Mouse (Mus musculus) embryonic facial prominence, embryonic 13.5 days (tissue): ENCODE measurements at regions not wholly inside any gene's neighbourhood (a gene's known extent, or its start where the extent isn't known, plus 50 kb on each side); places are given as distances from the start of the nearest gene placed in this dataset.

Experiments used
- ATAC-seq: fragments of 200-750 bp; cut with Nextera tagmentation; 2 replicates; pipeline ENCODE4 v1.8.0; 2017; ENCODE audit warnings: low read depth; ENCODE audit not compliant: insufficient number of reproducible peaks, insufficient read depth, low FRiP score, low TSS enrichment
- H3K27ac ChIP-seq: fragments of 300-500 bp; sonication (generic); 2 replicates; pipeline ENCODE4 v1.5.1; 2015; ENCODE audit warnings: moderate library complexity, mild to moderate bottlenecking, inconsistent platforms
- H3K27me3 ChIP-seq: fragments of 300-500 bp; sonication (generic); 2 replicates; pipeline ENCODE4 v1.6.1; 2015; ENCODE audit warnings: mild to moderate bottlenecking, inconsistent platforms
- H3K36me3 ChIP-seq: fragments of 300-500 bp; sonication (generic); 2 replicates; pipeline ENCODE4 v1.6.1; 2015; ENCODE audit warnings: mild to moderate bottlenecking, inconsistent platforms
- H3K4me1 ChIP-seq: fragments of 300-500 bp; sonication (generic); 2 replicates; pipeline ENCODE4 v1.6.1; 2015; ENCODE audit warnings: inconsistent platforms
- H3K4me2 ChIP-seq: fragments of 300-500 bp; sonication (generic); 2 replicates; pipeline ENCODE4 v1.6.1; 2015; ENCODE audit warnings: moderate library complexity, mild to moderate bottlenecking, inconsistent platforms
- H3K4me3 ChIP-seq: fragments of 300-500 bp; sonication (generic); 2 replicates; pipeline ENCODE4 v1.5.1; 2015; ENCODE audit warnings: mild to moderate bottlenecking, inconsistent platforms
- H3K9ac ChIP-seq: fragments of 300-500 bp; sonication (generic); 2 replicates; pipeline ENCODE4 v1.6.1; 2015; ENCODE audit warnings: mild to moderate bottlenecking, inconsistent platforms
- H3K9me3 ChIP-seq: fragments of 300-500 bp; sonication (generic); 2 replicates; pipeline ENCODE4 v1.6.1; 2016; ENCODE audit warnings: inconsistent platforms
- WGBS: fragments of 180-500 bp; shearing (Covaris S2); methylation state at CpG from one replicate; pipeline ENCODE4 v1.1.7; 2015; ENCODE audit warnings: mixed read lengths; 5-methylcytosine and 5-hydroxymethylcytosine counted together

- Histone ChIP-seq H3K36me3 (no peaks in the 10 kb centered on the region), H3K27ac (no peak overlapping the region), H3K9me3 (no peaks in the 10 kb centered on the region), H3K4me2 (no peak overlapping the region), H3K4me3 (no peak overlapping the region), H3K9ac (no peak overlapping the region), H3K4me1 (no peaks in the 10 kb centered on the region), H3K27me3 (no peaks in the 10 kb centered on the region)
- 52% methylated on average over 4 of the region's 4 CpGs for WGBS
- no peak for ATAC-seq
Measured at GRCm38 (mm10) chr5:85779205-85779604, 286.2 kb downstream of the Cenpc1 start.

GRCm38 (mm10) chr5:85772660-85773059 lies 292.7 kb downstream of the Cenpc1 start:
- Histone ChIP-seq H3K4me2 (no peak overlapping the region), H3K4me1 (no peaks in the 10 kb centered on the region), H3K9me3 (no peaks in the 10 kb centered on the region), H3K36me3 (no peaks in the 10 kb centered on the region), H3K27me3 (no peaks in the 10 kb centered on the region), H3K27ac (no peak overlapping the region), H3K9ac (no peak overlapping the region), H3K4me3 (no peak overlapping the region)
- WGBS = 86% methylated on average over 4 of the region's 4 CpGs
- ATAC-seq = no peak

GRCm38 (mm10) chr5:85772086-85772485 lies 293.3 kb downstream of the Cenpc1 start:
- no peak overlapping the region for H3K4me3 ChIP-seq
- H3K27me3 ChIP-seq = no peaks in the 10 kb centered on the region
- no peak overlapping the region for H3K27ac ChIP-seq
- no peak overlapping the region for H3K9ac ChIP-seq
- H3K4me1 ChIP-seq = no peaks in the 10 kb centered on the region
- no peak for ATAC-seq
- H3K9me3 ChIP-seq = no peaks in the 10 kb centered on the region
- no peak overlapping the region for H3K4me2 ChIP-seq
- WGBS = 70% methylated on average over 4 of the region's 4 CpGs
- H3K36me3 ChIP-seq = no peaks in the 10 kb centered on the region

GRCm38 (mm10) chr5:85767157-85767556 lies 298.2 kb downstream of the Cenpc1 start:
- H3K27ac ChIP-seq = no peak overlapping the region
- ATAC-seq = no peak
- no peaks in the 10 kb centered on the region for H3K27me3 ChIP-seq
- no peak overlapping the region for H3K4me2 ChIP-seq
- no peak overlapping the region for H3K4me3 ChIP-seq
- no peaks in the 10 kb centered on the region for H3K4me1 ChIP-seq
- H3K9ac ChIP-seq = no peak overlapping the region
- H3K9me3 ChIP-seq = no peaks in the 10 kb centered on the region
- no peaks in the 10 kb centered on the region for H3K36me3 ChIP-seq
- WGBS = 85% methylated on average over 3 of the region's 3 CpGs

- Histone ChIP-seq H3K9ac (no peak overlapping the region), H3K27ac (no peak overlapping the region), H3K4me2 (no peak overlapping the region), H3K36me3 (no peaks in the 10 kb centered on the region), H3K4me1 (no peaks in the 10 kb centered on the region), H3K27me3 (no peaks in the 10 kb centered on the region), H3K4me3 (no peak overlapping the region), H3K9me3 (no peaks in the 10 kb centered on the region)
- ATAC-seq = no peak
- 79% methylated on average over 8 of the region's 8 CpGs for WGBS
Measured at GRCm38 (mm10) chr5:85756716-85757115, 308.7 kb downstream of the Cenpc1 start.

GRCm38 (mm10) chr5:85754227-85754626 lies 311.2 kb downstream of the Cenpc1 start:
- Histone ChIP-seq H3K27me3 (no peaks in the 10 kb centered on the region), H3K27ac (no peak overlapping the region), H3K9ac (no peak overlapping the region), H3K4me3 (no peak overlapping the region), H3K4me2 (no peak overlapping the region), H3K9me3 (no peaks in the 10 kb centered on the region), H3K4me1 (no peaks in the 10 kb centered on the region), H3K36me3 (no peaks in the 10 kb centered on the region)
- ATAC-seq = no peak
- 86% methylated on average over 12 of the region's 12 CpGs for WGBS

GRCm38 (mm10) chr5:85753109-85753508 lies 312.3 kb downstream of the Cenpc1 start:
- Histone ChIP-seq H3K9me3 (no peaks in the 10 kb centered on the region), H3K9ac (no peak overlapping the region), H3K27ac (no peak overlapping the region), H3K4me1 (no peaks in the 10 kb centered on the region), H3K4me2 (no peak overlapping the region), H3K4me3 (no peak overlapping the region), H3K36me3 (no peaks in the 10 kb centered on the region), H3K27me3 (no peaks in the 10 kb centered on the region)
- WGBS = 70% methylated on average over 3 of the region's 3 CpGs
- ATAC-seq = no peak

- H3K4me2 ChIP-seq = no peak overlapping the region
- no peaks in the 10 kb centered on the region for H3K9me3 ChIP-seq
- H3K9ac ChIP-seq = no peak overlapping the region
- WGBS = 70% methylated on average over 2 of the region's 2 CpGs
- H3K4me3 ChIP-seq = no peak overlapping the region
- H3K4me1 ChIP-seq = no peaks in the 10 kb centered on the region
- H3K36me3 ChIP-seq = no peaks in the 10 kb centered on the region
- no peaks in the 10 kb centered on the region for H3K27me3 ChIP-seq
- no peak for ATAC-seq
- H3K27ac ChIP-seq = no peak overlapping the region
Measured at GRCm38 (mm10) chr5:85751649-85752048, 313.7 kb downstream of the Cenpc1 start.

- Histone ChIP-seq H3K9ac (no peak overlapping the region), H3K36me3 (no peaks in the 10 kb centered on the region), H3K27me3 (no peaks in the 10 kb centered on the region), H3K4me1 (no peaks in the 10 kb centered on the region), H3K9me3 (no peaks in the 10 kb centered on the region), H3K4me3 (no peak overlapping the region), H3K27ac (no peak overlapping the region), H3K4me2 (no peak overlapping the region)
- ATAC-seq = no peak
- 78% methylated on average over 1 of the region's 1 CpGs for WGBS
Measured at GRCm38 (mm10) chr5:85750893-85751292, 314.5 kb downstream of the Cenpc1 start.

- Histone ChIP-seq H3K4me1 (0 out of 2 replicates have a peak, but pooled peaks cover 3% of the 10 kb centered on the region), H3K27me3 (no peaks in the 10 kb centered on the region), H3K4me2 (no peak overlapping the region), H3K9me3 (no peaks in the 10 kb centered on the region), H3K36me3 (no peaks in the 10 kb centered on the region), H3K9ac (no peak overlapping the region), H3K27ac (no peak overlapping the region), H3K4me3 (no peak overlapping the region)
- WGBS = 53% methylated on average over 3 of the region's 3 CpGs
- ATAC-seq = no peak
Measured at GRCm38 (mm10) chr5:85729613-85730012, 335.8 kb downstream of the Cenpc1 start.

GRCm38 (mm10) chr5:85707345-85707744 lies 358.0 kb downstream of the Cenpc1 start:
- no peak for ATAC-seq
- H3K27me3 ChIP-seq = no peaks in the 10 kb centered on the region
- H3K9me3 ChIP-seq = no peaks in the 10 kb centered on the region
- H3K4me1 ChIP-seq = no peaks in the 10 kb centered on the region
- no peak overlapping the region for H3K27ac ChIP-seq
- H3K9ac ChIP-seq = no peak overlapping the region
- no peak overlapping the region for H3K4me3 ChIP-seq
- H3K4me2 ChIP-seq = no peak overlapping the region
- H3K36me3 ChIP-seq = no peaks in the 10 kb centered on the region
- WGBS = 48% methylated on average over 9 of the region's 9 CpGs

- 34% methylated on average over 1 of the region's 1 CpGs for WGBS
- H3K4me3 ChIP-seq = no peak overlapping the region
- H3K36me3 ChIP-seq = no peaks in the 10 kb centered on the region
- no peaks in the 10 kb centered on the region for H3K4me1 ChIP-seq
- no peaks in the 10 kb centered on the region for H3K27me3 ChIP-seq
- H3K27ac ChIP-seq = no peak overlapping the region
- no peaks in the 10 kb centered on the region for H3K9me3 ChIP-seq
- no peak overlapping the region for H3K9ac ChIP-seq
- ATAC-seq = no peak
- no peak overlapping the region for H3K4me2 ChIP-seq
Measured at GRCm38 (mm10) chr5:85706598-85706997, 358.8 kb downstream of the Cenpc1 start.

GRCm38 (mm10) chr5:85706084-85706483 lies 359.3 kb downstream of the Cenpc1 start:
- Histone ChIP-seq H3K27me3 (no peaks in the 10 kb centered on the region), H3K27ac (no peak overlapping the region), H3K4me1 (no peaks in the 10 kb centered on the region), H3K4me2 (no peak overlapping the region), H3K9ac (no peak overlapping the region), H3K9me3 (no peaks in the 10 kb centered on the region), H3K4me3 (no peak overlapping the region), H3K36me3 (no peaks in the 10 kb centered on the region)
- no peak for ATAC-seq
- 7% methylated on average over 3 of the region's 3 CpGs for WGBS
